In the genomic region with DNA sequence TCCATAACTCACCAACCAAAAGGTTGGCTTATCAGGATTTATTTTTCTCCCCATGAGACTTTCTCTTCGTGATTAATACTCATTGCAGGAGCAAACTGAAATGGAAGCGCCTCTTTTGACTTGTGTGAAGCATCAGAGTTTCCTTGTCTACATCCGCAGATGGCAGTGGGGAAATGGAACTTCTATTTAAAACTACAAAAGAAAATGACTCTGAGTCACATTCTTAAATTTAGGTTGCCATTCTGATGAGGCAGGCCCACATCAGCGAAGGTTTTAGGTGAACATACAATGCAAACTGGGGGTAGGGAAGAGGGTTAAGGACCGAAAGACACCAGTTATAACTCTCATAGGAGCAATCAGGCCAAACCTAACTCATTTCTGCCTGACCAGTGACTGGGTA, we compare ENCODE assay signal across 14 mouse cellular contexts.
"Had no signal": no experiment of that assay in that cellular context is flagged by ENCODE, and none has a peak within 500 bp of the region (broad histone marks: within the 10 kb centered on the region; RNA-seq: fewer than 3 reads in every experiment).

No protein-coding gene starts in this region.

- H3K4me3 ChIP-seq: limb, embryonic 15.5 days; liver, embryonic 12.5 days; midbrain, embryonic 10.5 days; myocyte; neural tube, embryonic 15.5 days; stomach, embryonic 15.5 days had no signal

- H3K4me1 ChIP-seq: limb, embryonic 15.5 days; liver, embryonic 12.5 days; neural tube, embryonic 15.5 days; stomach, embryonic 15.5 days had no signal

- H3K27ac ChIP-seq: limb, embryonic 15.5 days; liver, embryonic 12.5 days; midbrain, embryonic 10.5 days; neural tube, embryonic 15.5 days; stomach, embryonic 15.5 days had no signal

- DNase-seq: kidney, adult 8-10 months; kidney, postnatal 36 days; layer of hippocampus, postnatal 36 days; lung, embryonic 14.5 days; lung, postnatal 10 days; lung, postnatal 4 days; midbrain, embryonic 14.5 days; thymus, postnatal 4 days had no signal
